Mouse (Mus musculus): ENCODE results near the gene Nr2f1. TPM values are rescaled to one million over a fixed set of nuclear protein-coding genes. Genes with fewer than 3 reads are reported as not detected.

Gene Nr2f1
- polyA plus RNA-seq, 1 experiment from 2014 or later = 8.3 TPM

DNA sequence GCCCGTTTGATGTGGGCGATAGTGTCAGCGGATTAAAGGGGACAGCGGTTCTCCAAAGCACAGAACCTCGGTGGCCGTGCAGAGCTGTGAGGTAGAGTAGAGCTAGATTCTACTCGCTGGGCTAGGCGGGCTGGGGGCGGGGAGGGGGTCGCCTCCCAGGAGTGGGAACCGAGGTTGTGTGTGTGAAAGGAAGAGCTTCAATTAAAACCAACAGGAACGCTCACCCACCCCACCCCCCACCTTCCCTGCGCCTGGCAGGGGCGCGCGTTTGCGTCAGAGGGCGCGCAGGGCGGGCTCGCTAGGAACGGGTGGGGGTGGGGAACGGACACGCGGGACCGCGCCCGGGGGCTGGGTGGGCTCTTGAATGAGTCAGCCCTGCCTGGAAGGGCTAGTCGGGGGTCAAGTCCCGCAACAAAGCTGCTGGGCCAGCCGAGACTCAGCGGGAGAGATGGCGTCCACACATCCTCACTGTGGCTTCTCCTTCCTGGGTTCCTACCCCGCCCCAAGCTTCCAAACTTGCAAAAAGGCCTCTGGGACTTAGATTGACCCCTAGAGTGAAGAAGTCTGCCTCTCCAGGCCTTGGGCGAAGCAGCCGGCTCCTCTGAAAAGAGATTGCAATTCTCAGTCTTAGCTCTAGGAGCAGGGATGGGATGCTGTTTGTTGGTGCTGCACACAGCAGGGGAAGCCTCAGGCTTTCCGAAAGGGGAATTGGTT is 3.9 kb upstream of the Nr2f1 start:
- peak overlapping the region; percentile 58 to 81 for H3K4me3 ChIP-seq (ENCODE audit: control insufficient read depth in 1 of 2, insufficient read depth in 1 of 2, low read depth in 1 of 2, low read length in 2 of 2)
- peak overlapping the region; percentile 57 to 73; a peak in 3 of 4 replicates for H3K27ac ChIP-seq (replicated peaks in 1 of 2; ENCODE audit: control insufficient read depth in 1 of 2, insufficient read depth in 1 of 2, low read depth in 2 of 2, low read length in 2 of 2)
- no peaks in the 10 kb centered on the region for H3K9me3 ChIP-seq (ENCODE audit: control insufficient read depth, low read length)
- peaks cover 15% of the 10 kb centered on the region for H3K27me3 ChIP-seq (ENCODE audit: control insufficient read depth, insufficient read depth, low read length)
- ATAC-seq (ENCODE audit: insufficient number of reproducible peaks, insufficient read depth, low FRiP score, low read depth) = no peak
- WGBS = under 1% methylated on average over 37 of the region's 37 CpGs
- H3K4me2 ChIP-seq (ENCODE audit: low read length) = peak overlapping the region; percentile 83
- 0 out of 4 replicates have a peak, but pooled peaks cover 0 to 3% of the 10 kb centered on the region in 2 experiments for H3K4me1 ChIP-seq (ENCODE audit: control insufficient read depth in 2 of 2, insufficient read depth in 2 of 2, low read length in 2 of 2)
- H3K9ac ChIP-seq (ENCODE audit: low read length) = peak overlapping the region; percentile 74
- H3K36me3 ChIP-seq (ENCODE audit: control insufficient read depth, insufficient read depth, low read length) = no peaks in the 10 kb centered on the region

DNA sequence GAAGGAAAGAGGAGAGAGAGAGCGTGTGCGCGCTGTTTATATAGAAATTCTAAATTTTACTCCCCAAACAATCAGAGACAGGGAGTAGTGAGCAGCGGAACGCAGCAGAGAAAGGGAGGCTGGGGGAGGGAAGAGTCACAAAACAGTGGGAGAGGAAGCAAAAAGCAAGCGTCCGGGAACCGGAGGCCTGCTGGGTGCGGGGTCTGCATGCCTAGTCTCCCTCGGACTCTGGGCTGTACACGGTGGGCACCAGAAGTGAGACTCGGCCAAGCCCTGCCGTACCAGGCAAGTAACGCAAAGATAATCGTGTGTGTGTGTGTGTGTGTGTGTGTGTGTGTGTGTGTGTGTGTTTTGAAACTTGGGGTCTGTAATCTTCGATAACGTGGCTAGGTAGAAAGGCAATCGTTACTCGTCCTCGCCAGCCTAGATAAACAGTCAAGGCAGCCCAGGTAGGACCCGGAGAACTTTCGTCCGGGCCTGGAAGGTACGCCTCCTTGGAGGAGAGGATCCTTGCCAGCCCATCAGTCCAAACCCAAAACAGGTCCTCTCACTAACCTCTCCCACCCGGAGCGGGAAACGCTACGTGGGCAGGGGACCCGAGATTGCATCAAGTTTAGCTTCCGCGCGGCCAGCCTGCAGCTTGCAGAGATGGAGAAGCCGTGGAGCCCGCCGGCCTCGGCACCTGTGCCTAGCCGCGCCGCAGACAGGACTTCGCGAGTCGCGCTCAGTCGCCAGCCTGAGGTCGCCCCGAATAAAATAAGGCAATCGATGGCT is 3.2 kb upstream of the Nr2f1 start:
- Histone ChIP-seq H3K4me1 (ENCODE audit: control insufficient read depth in 2 of 2, insufficient read depth in 2 of 2, low read length in 2 of 2) (peaks cover 0 to 4% of the 10 kb centered on the region in 2 experiments; a peak in 1 of 4 replicates), H3K9ac (ENCODE audit: low read length) (peak overlapping the region; percentile 74), H3K9me3 (ENCODE audit: control insufficient read depth, low read length) (no peaks in the 10 kb centered on the region), H3K27me3 (ENCODE audit: control insufficient read depth, insufficient read depth, low read length) (peaks cover 10% of the 10 kb centered on the region), H3K36me3 (ENCODE audit: control insufficient read depth, insufficient read depth, low read length) (no peaks in the 10 kb centered on the region), H3K4me3 (ENCODE audit: control insufficient read depth in 1 of 2, insufficient read depth in 1 of 2, low read depth in 1 of 2, low read length in 2 of 2) (peak overlapping the region; percentile 58 to 81), H3K27ac (replicated peaks in 1 of 2; ENCODE audit: control insufficient read depth in 1 of 2, insufficient read depth in 1 of 2, low read depth in 2 of 2, low read length in 2 of 2) (peak overlapping the region; percentile 20 to 73; a peak in 2 of 4 replicates), H3K4me2 (ENCODE audit: low read length) (peak overlapping the region; percentile 83)
- no peak for ATAC-seq (ENCODE audit: insufficient number of reproducible peaks, insufficient read depth, low FRiP score, low read depth)
- under 1% methylated on average over 47 of the region's 47 CpGs for WGBS

DNA sequence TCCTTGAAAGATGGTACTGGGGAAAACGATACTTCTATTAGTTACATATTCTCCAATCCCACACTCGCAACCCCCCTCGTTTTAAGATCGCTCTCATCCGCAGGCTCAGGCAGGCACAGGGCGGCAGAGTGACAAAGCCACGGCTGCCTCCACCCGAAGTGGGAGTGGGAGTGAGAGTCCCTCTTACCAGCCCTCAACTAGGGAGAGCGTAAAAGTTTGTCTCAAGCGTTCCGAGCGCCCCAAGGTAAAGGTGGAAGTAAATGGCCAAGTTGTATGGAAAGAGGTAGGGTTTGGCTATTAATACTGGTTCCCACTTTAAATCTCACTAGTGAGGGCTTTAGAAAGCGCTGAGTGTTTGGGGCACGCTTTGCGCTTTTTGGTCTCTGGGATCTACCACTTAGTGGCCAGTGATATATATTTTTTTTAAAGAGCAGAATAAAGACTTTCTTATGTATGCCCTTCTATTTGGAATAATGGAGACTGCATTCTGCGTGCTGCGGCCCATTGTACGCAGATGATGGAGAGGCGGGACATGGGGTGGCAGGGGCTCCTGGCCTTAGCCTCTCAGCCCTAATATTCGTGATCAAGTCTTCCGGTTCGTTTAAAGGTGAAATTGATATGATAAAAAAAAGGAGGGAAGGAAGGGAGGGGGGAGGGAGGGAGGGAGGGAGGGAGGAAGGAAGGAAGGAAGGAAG is 2.5 kb upstream of the Nr2f1 start:
- no peak for ATAC-seq (ENCODE audit: insufficient number of reproducible peaks, insufficient read depth, low FRiP score, low read depth)
- no peaks in the 10 kb centered on the region for H3K9me3 ChIP-seq (ENCODE audit: control insufficient read depth, low read length)
- H3K27ac ChIP-seq (replicated peaks in 1 of 2; ENCODE audit: control insufficient read depth in 1 of 2, insufficient read depth in 1 of 2, low read depth in 2 of 2, low read length in 2 of 2) = no peak overlapping the region; a peak in 1 of 4 replicates
- H3K4me3 ChIP-seq (ENCODE audit: control insufficient read depth in 1 of 2, insufficient read depth in 1 of 2, low read depth in 1 of 2, low read length in 2 of 2) = peak overlapping the region; percentile 48 to 81
- H3K4me1 ChIP-seq (ENCODE audit: control insufficient read depth in 2 of 2, insufficient read depth in 2 of 2, low read length in 2 of 2) = peaks cover 0 to 8% of the 10 kb centered on the region in 2 experiments; a peak in 1 of 4 replicates
- H3K9ac ChIP-seq (ENCODE audit: low read length) = peak overlapping the region; percentile 74; the same call in 1 of the 2 replicates
- H3K36me3 ChIP-seq (ENCODE audit: control insufficient read depth, insufficient read depth, low read length) = no peaks in the 10 kb centered on the region
- peak overlapping the region; percentile 83 for H3K4me2 ChIP-seq (ENCODE audit: low read length)
- H3K27me3 ChIP-seq (ENCODE audit: control insufficient read depth, insufficient read depth, low read length) = peaks cover 16% of the 10 kb centered on the region
- under 1% methylated on average over 22 of the region's 22 CpGs for WGBS

DNA sequence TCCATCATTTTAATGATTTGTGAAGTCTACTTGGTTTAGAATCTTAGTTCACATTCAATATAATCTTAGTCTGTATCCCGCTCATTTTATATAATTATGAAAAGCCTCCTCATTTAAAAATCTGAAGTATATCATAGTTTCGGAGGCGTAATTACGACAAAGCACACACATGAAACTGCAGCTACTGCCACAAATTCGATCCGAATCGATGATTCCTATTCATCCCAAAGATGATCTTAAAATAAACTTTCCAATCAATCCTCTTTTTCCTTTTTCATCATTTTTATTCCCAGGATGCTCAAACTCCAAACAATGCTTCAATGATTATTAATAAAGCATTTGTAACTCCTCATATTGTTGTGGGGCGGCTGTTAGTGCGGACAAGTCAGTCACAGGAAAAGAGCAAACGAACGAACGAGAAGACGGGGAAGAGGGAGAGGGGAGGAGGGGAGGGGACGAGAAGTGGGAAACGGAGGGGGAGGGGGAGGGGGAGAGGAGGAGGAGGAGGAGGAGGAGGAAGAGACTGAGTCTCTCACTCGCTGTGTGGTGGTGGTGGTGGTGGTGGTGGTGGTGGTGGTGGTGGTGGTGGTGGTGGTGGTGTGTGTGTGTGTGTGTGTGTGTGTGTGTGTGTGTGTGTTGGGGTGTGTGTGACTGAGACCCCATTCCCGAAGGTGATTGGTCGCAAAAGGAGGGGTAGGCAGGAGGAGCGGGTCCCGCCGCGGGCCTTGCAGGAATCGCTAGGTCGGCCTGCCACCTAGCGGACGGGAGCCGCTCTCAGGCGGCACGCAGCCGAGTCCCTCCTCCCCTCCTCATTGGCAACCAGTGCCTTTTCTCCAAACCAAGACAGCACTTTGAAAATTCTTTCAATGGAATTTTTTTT is 1.7 kb upstream of the Nr2f1 start:
- H3K27me3 ChIP-seq (ENCODE audit: control insufficient read depth, insufficient read depth, low read length) = peaks cover 19% of the 10 kb centered on the region
- under 1% methylated on average over 29 of the region's 30 CpGs for WGBS
- H3K9me3 ChIP-seq (ENCODE audit: control insufficient read depth, low read length) = no peaks in the 10 kb centered on the region
- no peak overlapping the region for H3K27ac ChIP-seq (replicated peaks in 1 of 2; ENCODE audit: control insufficient read depth in 1 of 2, insufficient read depth in 1 of 2, low read depth in 2 of 2, low read length in 2 of 2)
- H3K4me1 ChIP-seq (ENCODE audit: control insufficient read depth in 2 of 2, insufficient read depth in 2 of 2, low read length in 2 of 2) = peaks cover 0 to 8% of the 10 kb centered on the region in 2 experiments; a peak in 1 of 4 replicates
- no peaks in the 10 kb centered on the region for H3K36me3 ChIP-seq (ENCODE audit: control insufficient read depth, insufficient read depth, low read length)
- no peak overlapping the region; the same call in 1 of the 2 replicates for H3K9ac ChIP-seq (ENCODE audit: low read length)
- no peak for ATAC-seq (ENCODE audit: insufficient number of reproducible peaks, insufficient read depth, low FRiP score, low read depth)
- H3K4me2 ChIP-seq (ENCODE audit: low read length) = peak overlapping the region; percentile 83
- peak overlapping the region; percentile 48 to 81 for H3K4me3 ChIP-seq (ENCODE audit: control insufficient read depth in 1 of 2, insufficient read depth in 1 of 2, low read depth in 1 of 2, low read length in 2 of 2)

DNA sequence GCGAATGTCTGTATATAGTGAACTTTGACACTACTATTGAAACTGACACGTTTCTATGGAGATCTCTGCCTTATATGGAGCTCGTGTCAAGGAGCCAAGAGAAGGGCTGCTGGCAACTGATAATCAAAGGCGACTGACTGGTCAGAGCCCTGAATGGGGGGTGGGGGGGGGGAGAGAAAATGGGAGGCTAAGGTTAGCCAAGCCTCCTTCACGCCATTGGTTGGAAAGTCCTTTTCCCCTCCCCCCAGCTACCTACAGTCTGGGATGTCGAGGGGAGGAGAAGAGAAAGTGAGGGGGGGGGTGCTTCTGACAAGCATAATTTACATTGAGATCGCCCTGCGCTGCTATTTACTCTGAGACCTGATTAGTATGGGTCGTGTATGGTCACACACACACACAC is 850 bp upstream of the Nr2f1 start:
- peak overlapping the region; percentile 83 for H3K4me2 ChIP-seq (ENCODE audit: low read length)
- ATAC-seq (ENCODE audit: insufficient number of reproducible peaks, insufficient read depth, low FRiP score, low read depth) = 0 out of 2 replicates have a peak, but pooled peaks have one; percentile 16
- no peak overlapping the region for H3K9ac ChIP-seq (ENCODE audit: low read length)
- 0% methylated on average over 9 of the region's 9 CpGs for WGBS
- H3K27ac ChIP-seq (replicated peaks in 1 of 2; ENCODE audit: control insufficient read depth in 1 of 2, insufficient read depth in 1 of 2, low read depth in 2 of 2, low read length in 2 of 2) = no peak overlapping the region
- H3K9me3 ChIP-seq (ENCODE audit: control insufficient read depth, low read length) = no peaks in the 10 kb centered on the region
- no peaks in the 10 kb centered on the region for H3K36me3 ChIP-seq (ENCODE audit: control insufficient read depth, insufficient read depth, low read length)
- H3K4me3 ChIP-seq (ENCODE audit: control insufficient read depth in 1 of 2, insufficient read depth in 1 of 2, low read depth in 1 of 2, low read length in 2 of 2) = peak overlapping the region; percentile 40 to 81
- peaks cover 0 to 9% of the 10 kb centered on the region in 2 experiments; a peak in 1 of 4 replicates for H3K4me1 ChIP-seq (ENCODE audit: control insufficient read depth in 2 of 2, insufficient read depth in 2 of 2, low read length in 2 of 2)
- H3K27me3 ChIP-seq (ENCODE audit: control insufficient read depth, insufficient read depth, low read length) = peaks cover 25% of the 10 kb centered on the region

DNA sequence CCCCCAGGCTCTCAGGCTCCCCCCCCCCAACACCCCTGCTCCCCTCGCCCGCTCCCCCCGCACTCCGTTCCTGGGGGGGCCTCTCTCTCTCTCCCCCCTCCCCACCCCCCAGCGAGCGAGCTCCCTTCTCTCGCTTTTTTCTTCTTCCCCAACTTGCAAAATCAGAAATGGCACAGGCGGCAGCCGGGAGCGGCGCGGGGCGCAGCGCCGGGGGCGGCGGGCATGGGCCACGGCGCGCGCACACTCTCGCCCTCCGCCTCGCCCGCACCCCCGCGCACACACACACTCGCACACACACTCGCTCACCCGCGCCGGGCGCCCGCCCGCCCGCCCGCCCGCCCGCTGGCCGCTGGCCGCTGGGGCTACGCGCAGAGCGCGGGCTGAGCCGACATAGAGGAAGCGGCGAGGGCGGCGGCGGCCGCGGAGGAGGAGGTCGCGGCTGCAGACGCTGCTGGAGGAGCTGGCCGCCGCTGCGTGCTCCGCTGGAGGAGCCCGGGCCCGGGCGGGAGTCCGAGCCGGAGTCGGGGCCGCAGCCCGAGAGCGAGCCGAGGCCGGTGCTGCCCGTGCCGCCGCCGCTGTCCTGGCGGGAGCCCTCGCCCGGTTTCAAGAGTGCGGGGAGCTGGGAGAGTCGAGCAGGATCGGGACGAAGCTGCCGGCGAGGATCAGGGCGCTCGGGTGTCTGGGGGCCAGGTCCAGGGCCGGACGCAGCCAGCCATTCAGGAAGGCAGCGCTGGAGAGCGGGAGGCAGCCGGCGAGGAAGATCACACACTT is 501 bp downstream of the Nr2f1 start:
- ATAC-seq (ENCODE audit: insufficient number of reproducible peaks, insufficient read depth, low FRiP score, low read depth) = peak; percentile 38
- peaks cover 35% of the 10 kb centered on the region for H3K27me3 ChIP-seq (ENCODE audit: control insufficient read depth, insufficient read depth, low read length)
- WGBS = under 1% methylated on average over 72 of the region's 92 CpGs

More for the DNA sequence above, 501 bp downstream of the Nr2f1 start:
- Histone ChIP-seq H3K4me1 (ENCODE audit: control insufficient read depth in 2 of 2, insufficient read depth in 2 of 2, low read length in 2 of 2) (peaks cover 0 to 16% of the 10 kb centered on the region in 2 experiments; a peak in 2 of 4 replicates), H3K36me3 (ENCODE audit: control insufficient read depth, insufficient read depth, low read length) (no peaks in the 10 kb centered on the region), H3K27ac (replicated peaks in 1 of 2; ENCODE audit: control insufficient read depth in 1 of 2, insufficient read depth in 1 of 2, low read depth in 2 of 2, low read length in 2 of 2) (peak overlapping the region; percentile 38 to 83), H3K9me3 (ENCODE audit: control insufficient read depth, low read length) (no peaks in the 10 kb centered on the region), H3K4me3 (ENCODE audit: control insufficient read depth in 1 of 2, insufficient read depth in 1 of 2, low read depth in 1 of 2, low read length in 2 of 2) (peak overlapping the region; percentile 54 to 81), H3K9ac (ENCODE audit: low read length) (peak overlapping the region; percentile 82), H3K4me2 (ENCODE audit: low read length) (peak overlapping the region; percentile 83)

Measured in heart, embryonic 14.5 days (tissue).